Mouse (Mus musculus) sigmoid colon, adult 10 weeks (tissue): ENCODE results near the gene Frmd6. TPM values are rescaled to one million over a fixed set of nuclear protein-coding genes. Genes with fewer than 3 reads are reported as not detected.

Experiments
- polyA plus RNA-seq: library from polyadenylated mRNA; stranded (reverse); fragments of 350-450 nt; fragmentation: Illumina TruSeq; extraction: RNeasy Lipid Tissue Mini Kit (QIAGEN cat#74804); gene quantifications from one replicate; pipeline ENCODE4 v1.2.3, GENCODE M21; 2014; ENCODE audit warnings: low read depth, low replicate concordance

Gene Frmd6
- polyA plus RNA-seq, result 19.6 TPM

DNA sequence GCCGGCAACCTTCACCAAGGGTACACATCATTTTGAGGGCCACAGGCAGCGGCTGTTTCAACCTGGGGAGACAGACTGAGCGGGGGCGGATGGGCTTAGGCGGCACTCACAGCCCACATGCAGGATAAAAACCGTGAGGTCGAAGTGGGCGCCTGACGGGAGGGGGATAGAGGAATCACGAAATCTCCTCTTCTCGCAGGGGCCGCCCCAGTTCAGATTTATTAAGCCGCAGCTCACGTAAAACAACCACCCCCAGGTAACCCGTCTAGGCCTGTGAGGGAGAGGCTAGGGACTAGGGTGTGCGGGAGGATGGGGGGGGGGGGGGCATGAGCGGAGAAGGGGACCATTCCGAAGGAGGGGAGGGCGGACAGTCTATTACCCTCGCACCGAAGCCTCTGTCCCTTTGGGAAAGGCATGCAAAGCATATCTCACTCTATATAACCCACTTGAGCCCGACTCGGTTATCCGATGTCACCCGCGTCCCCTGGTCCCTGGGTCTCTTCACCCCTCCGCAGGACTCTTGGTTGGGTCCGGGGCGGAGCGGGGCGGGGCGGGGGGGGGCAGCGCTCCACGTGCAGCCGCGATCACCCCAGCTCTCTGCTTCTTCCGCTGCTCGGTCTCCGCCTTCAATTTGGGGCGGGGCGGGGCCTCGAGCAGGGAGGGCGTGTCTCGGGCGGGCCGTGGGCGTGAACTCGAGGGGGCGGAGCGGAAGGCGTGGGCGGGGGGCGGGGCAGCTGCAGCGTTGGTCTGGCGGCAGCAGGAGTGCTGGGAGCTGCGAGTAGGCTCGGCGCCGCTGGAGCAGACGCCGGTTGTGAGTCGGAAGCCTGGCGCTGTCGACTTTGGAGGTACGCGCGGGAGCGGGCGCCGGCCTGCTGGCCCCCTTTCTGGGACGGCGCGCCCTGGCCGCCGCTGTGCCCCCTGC is at the start of gene Frmd6:
Gene Frmd6, plus strand, starts transcription at position 786 of the 922 bp plus-strand sequence.

GRCm38 (mm10) chr12:70937571-70938384 is 112.5 kb downstream of the Frmd6 start, which contains the start of gene Actr10:
TSS of gene Actr10 (plus strand) at chr12:70937857.

Other genes with a start within 250 kb of the Frmd6 start
- 227 TPM for gene Actr10, start 112.3 kb downstream of the Frmd6 start, polyA plus RNA-seq
- gene Psma3, start 149.1 kb downstream of the Frmd6 start, polyA plus RNA-seq, result 724 TPM
- gene Arid4a, start 190.5 kb downstream of the Frmd6 start, polyA plus RNA-seq, result 55.8 TPM